Mouse (Mus musculus) erythroblast, embryonic 14.5 days (primary cell): ENCODE data around the gene Fgf11.

ENCODE experiments used
- GATA1 ChIP-seq: IDR thresholded peaks from 2 replicates; pipeline ENCODE4 v1.6.1; 2012; ENCODE audit warnings: low read length, inconsistent platforms, mixed read lengths
- TAL1 ChIP-seq: IDR thresholded peaks from 3 replicates; pipeline ENCODE4 v1.6.1; 2012; ENCODE audit warnings: low read length, inconsistent platforms, mixed read lengths

- TF ChIP-seq TAL1, result no peak
- TF ChIP-seq GATA1, result no peak
Measured at GRCm38 (mm10) chr11:69834001-69834549, 32.4 kb upstream of the Fgf11 start.
